Mouse (Mus musculus): ENCODE results near the gene Slc16a9. TPM values are rescaled to one million over a fixed set of nuclear protein-coding genes. Genes with fewer than 3 reads are reported as not detected.

Slc16a9 gene
- polyA plus RNA-seq, 1 experiment from 2014 or later: 1.9 TPM

DNA sequence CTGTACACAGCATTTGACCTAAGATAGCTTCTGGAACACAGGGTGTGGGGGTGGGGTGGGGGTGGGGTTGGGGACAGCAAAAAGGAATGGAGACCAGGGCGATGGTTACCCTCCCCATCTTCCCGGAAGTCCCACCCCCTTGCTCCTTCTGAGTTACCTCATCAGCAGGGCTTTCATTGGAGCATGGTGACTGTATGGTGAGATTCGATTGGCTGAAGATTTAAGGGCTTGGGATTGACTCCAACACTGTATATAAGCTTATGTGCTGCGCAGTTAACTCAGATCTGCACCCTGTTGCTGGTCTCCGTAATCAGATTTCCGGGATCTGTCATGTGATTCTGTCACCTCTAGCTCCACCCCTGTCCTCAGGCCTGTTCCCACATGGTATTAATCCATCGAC, 72.0 kb downstream of the Slc16a9 start:
- Histone ChIP-seq H3K27me3 (no peaks in the 10 kb centered on the region), H3K4me1 (no peaks in the 10 kb centered on the region), H3K36me3 (no peaks in the 10 kb centered on the region), H3K9ac (no peak overlapping the region), H3K4me3 (no peak overlapping the region), H3K4me2 (replicated peaks) (no peak overlapping the region), H3K27ac (no peak overlapping the region), H3K9me3 (no peaks in the 10 kb centered on the region)
- 82% methylated on average over 7 of the region's 7 CpGs for WGBS
- ATAC-seq (ENCODE audit: low FRiP score, low read depth): no peak

DNA sequence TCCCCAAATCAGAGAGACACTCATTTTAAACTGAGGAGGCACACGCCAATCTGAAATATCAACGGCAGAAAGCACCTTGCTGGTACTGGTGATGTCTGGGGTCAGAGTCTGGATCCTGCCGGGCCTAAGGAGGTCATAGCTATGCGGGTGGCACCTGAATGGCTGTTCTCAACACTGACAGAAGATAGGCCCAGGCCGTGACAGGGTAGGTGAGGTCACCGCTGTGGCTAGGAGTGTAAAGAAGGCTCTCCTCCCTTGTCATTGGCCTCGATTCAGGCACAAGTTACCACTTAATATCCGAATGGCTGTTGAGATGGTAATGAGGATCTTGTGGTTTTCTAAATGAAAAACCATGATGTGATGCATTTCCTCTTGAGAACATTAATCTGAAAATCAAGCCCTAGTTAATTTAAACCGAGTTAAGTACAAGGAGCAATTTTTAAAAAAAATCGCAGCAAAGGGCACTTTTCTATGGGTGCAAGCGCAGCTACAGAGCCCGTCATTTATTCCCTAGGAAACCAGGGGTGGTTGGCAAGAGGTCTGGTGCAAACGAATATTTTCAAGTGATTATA, 72.6 kb downstream of the Slc16a9 start:
- WGBS: 81% methylated on average over 13 of the region's 13 CpGs
- no peak for ATAC-seq (ENCODE audit: low FRiP score, low read depth)
- Histone ChIP-seq H3K27me3 (no peaks in the 10 kb centered on the region), H3K36me3 (no peaks in the 10 kb centered on the region), H3K4me2 (replicated peaks) (no peak overlapping the region), H3K9ac (no peak overlapping the region), H3K4me1 (no peaks in the 10 kb centered on the region), H3K27ac (no peak overlapping the region), H3K9me3 (no peaks in the 10 kb centered on the region), H3K4me3 (no peak overlapping the region)

DNA sequence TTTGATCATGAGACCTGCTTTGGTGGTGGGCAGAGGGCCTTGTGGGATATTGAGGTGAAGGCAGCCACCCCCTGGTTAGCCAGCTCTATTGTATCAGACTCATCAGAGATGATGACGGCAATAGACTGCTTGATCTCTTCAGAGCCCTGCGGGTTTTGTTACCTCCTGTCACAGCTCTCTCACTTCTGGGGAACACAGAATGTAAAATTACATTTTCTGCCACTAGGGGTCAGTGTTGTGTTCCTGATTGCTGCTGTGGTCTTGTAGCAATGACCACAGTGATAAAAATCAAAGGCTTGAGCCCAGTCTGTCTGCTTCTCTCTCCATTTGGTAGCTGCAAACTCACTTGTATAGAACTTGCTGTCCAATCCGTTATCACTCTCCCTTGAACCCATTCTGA, 73.7 kb downstream of the Slc16a9 start:
- H3K4me2 ChIP-seq (replicated peaks): no peak overlapping the region
- H3K4me1 ChIP-seq: no peaks in the 10 kb centered on the region
- 3% methylated on average over 3 of the region's 3 CpGs for WGBS
- H3K4me3 ChIP-seq: no peak overlapping the region
- no peak overlapping the region for H3K9ac ChIP-seq
- no peak; the same call in 1 of the 2 replicates for ATAC-seq (ENCODE audit: low FRiP score, low read depth)
- H3K9me3 ChIP-seq: no peaks in the 10 kb centered on the region
- no peak overlapping the region for H3K27ac ChIP-seq
- H3K27me3 ChIP-seq: no peaks in the 10 kb centered on the region
- H3K36me3 ChIP-seq: no peaks in the 10 kb centered on the region

DNA sequence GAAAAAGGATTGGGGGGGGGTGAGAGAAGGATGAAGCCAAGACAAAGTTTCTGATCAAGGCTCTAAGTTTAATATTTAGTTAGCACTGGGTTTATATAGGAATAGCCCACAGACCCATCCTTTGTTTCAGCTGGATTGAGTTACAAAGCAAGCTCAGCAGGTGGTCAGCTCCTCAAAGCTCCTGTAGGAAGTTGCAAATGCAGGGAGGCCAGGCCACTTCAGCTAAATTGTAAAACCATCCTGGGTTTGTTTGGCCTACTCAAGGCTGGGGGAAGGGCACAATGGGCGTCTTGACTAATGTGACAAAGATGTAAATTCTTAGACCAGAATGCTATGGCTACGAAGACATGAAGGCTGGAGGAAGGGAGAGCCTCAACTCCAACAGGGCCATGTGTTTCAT, 80.6 kb downstream of the Slc16a9 start:
- Histone ChIP-seq H3K27me3 (no peaks in the 10 kb centered on the region), H3K27ac (no peak overlapping the region), H3K4me3 (no peak overlapping the region), H3K4me2 (replicated peaks) (no peak overlapping the region), H3K4me1 (no peaks in the 10 kb centered on the region; the same call in 1 of the 2 replicates), H3K9ac (no peak overlapping the region), H3K9me3 (no peaks in the 10 kb centered on the region), H3K36me3 (no peaks in the 10 kb centered on the region)
- 26% methylated on average over 2 of the region's 2 CpGs for WGBS
- ATAC-seq (ENCODE audit: low FRiP score, low read depth): no peak

DNA sequence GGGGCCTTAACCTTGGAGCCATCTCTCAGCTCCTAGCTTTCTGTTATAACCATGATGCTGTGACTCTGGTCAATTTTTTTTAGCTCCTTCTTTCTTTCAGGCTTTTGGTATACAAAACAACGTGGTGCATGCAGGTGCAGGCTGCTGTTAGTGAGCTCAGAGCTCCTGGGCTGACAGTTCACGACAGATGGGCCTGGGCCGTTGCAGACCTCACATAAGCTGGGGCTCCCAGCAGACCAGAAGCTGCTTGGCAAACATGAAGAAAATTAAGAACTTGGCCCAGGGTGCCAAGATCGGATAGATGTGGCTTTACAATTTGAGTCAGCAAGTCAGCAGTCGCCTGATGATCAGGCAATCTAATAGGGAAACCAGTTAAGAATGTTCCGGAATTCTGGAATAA, 82.4 kb downstream of the Slc16a9 start:
- WGBS: 80% methylated on average over 6 of the region's 6 CpGs

DNA sequence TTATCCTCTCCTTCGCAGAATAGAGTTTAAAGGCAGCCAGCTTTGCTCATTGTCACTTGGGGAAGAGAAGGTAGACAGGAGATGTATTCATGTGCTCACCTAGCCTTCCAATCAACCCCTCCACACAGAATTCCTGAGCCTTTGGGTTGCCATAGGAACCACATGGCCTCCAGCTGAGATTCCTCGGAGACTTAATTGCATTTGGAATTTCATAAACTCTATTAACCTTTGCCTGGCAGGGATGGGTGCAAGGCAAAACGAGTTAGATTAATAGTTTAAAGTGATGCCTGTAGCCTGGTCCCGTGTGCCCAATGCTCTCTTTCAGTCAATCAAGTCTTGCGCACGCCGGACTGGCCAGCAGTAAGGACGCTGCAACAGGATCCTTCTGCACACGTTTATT, 83.2 kb downstream of the Slc16a9 start:
- Histone ChIP-seq H3K27ac (no peak overlapping the region), H3K36me3 (no peaks in the 10 kb centered on the region), H3K9me3 (no peaks in the 10 kb centered on the region), H3K27me3 (no peaks in the 10 kb centered on the region), H3K4me3 (no peak overlapping the region), H3K9ac (no peak overlapping the region), H3K4me2 (replicated peaks) (no peak overlapping the region), H3K4me1 (no peaks in the 10 kb centered on the region; the same call in 1 of the 2 replicates)
- ATAC-seq (ENCODE audit: low FRiP score, low read depth): no peak
- 66% methylated on average over 9 of the region's 9 CpGs for WGBS

More for the DNA sequence above, 82.4 kb downstream of the Slc16a9 start:
- H3K27ac ChIP-seq: no peak overlapping the region
- no peak for ATAC-seq (ENCODE audit: low FRiP score, low read depth)
- no peaks in the 10 kb centered on the region for H3K36me3 ChIP-seq
- H3K4me1 ChIP-seq: no peaks in the 10 kb centered on the region; the same call in 1 of the 2 replicates
- no peak overlapping the region for H3K9ac ChIP-seq
- H3K9me3 ChIP-seq: no peaks in the 10 kb centered on the region
- H3K4me3 ChIP-seq: no peak overlapping the region
- H3K4me2 ChIP-seq (replicated peaks): no peak overlapping the region
- no peaks in the 10 kb centered on the region for H3K27me3 ChIP-seq

Other genes with a start within 250 kb of the Slc16a9 start
- gene Ccdc6, start 148.0 kb upstream of the Slc16a9 start, polyA plus RNA-seq (2015; fragmentation: Nextera tagmentation; extraction: Ambion mirVana): 18.9 and 19.6 TPM in 2 replicates
- 19.7 and 22.8 TPM in 2 replicates for gene Mrln, start 40.4 kb upstream of the Slc16a9 start, polyA plus RNA-seq (2015; fragmentation: Nextera tagmentation; extraction: Ambion mirVana)
- gene Fam13c, start 195.4 kb downstream of the Slc16a9 start, polyA plus RNA-seq (2015; fragmentation: Nextera tagmentation; extraction: Ambion mirVana): 10.8 and 13.0 TPM in 2 replicates